Mouse (Mus musculus) layer of hippocampus, postnatal 36 days (tissue): ENCODE data around the gene Fcnb. TPM values are rescaled to one million over a fixed set of nuclear protein-coding genes. Genes with fewer than 3 reads are reported as not detected.

Source experiments
- DNase-seq, 2 experiments: peaks; one replicate each; pipeline ENCODE4 v3.0.0; 2022
- total RNA-seq, 2 experiments: library from RNA; stranded (reverse); gene quantifications; 2 replicates each; pipeline ENCODE4 v1.2.3; 2021

The Fcnb gene
- not detected for total RNA-seq

DNA sequence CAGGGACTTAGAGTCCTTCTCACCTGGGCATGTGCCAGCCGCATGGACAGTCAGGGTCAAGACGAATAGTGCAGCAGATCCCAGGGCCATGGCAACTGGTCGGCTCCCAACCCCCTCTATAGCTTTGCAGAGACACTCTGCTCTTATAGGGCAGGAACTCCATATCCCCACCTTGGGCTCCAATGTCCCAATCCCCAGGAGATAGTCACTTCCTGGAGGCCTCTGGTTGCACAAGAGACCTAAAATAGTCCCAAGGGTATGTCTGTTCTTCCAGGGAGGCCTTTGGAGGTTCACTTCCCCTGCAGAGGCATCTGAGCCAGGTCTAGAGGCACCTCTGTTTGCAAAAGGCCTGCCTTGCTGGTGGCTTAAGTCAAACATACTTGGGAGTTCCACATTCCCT is at the start of gene Fcnb:
Gene Fcnb, minus strand, starts transcription at position 118 of the 400 bp plus-strand sequence.
- no peak for DNase-seq

DNA sequence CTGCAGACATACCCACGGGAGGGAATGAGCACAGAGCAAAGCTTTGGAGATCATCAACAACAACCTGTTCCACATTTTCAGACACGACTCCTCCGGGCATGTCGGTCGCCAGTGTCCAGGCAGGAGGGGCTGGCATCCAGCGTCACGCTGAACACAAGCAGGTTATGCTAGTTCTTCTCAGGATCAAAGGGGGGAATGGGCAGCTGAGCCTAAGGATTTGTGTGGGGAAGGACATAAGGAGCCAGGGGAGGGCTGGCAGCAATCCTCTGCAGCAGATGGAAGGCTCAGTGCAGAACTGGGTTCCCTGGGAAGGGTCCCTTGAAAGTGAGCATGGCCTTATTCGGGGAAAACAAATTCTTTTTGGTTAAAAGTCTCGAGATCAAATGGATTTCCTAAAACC is 49.1 kb upstream of the Fcnb start:
- no peak for DNase-seq

DNA sequence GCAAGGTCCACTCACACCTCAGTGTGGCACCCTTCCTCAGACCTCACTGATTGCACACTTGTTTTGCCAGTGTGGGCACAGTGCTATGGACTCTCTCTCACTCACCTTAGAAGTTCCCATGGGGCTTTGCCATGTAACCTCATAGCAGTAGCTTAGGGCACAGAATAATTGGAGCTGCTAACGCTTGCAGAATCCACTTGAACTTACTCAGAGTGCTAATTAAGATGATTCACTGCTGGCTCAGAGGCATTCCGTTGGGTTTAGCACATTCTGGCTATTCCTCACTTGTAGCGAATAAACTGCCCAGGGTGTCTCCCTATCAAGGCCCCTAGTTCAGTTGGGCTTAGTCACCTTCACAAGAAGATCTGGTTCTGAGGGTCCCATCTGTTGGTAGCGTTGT is 47.4 kb upstream of the Fcnb start:
- DNase-seq: no peak

DNA sequence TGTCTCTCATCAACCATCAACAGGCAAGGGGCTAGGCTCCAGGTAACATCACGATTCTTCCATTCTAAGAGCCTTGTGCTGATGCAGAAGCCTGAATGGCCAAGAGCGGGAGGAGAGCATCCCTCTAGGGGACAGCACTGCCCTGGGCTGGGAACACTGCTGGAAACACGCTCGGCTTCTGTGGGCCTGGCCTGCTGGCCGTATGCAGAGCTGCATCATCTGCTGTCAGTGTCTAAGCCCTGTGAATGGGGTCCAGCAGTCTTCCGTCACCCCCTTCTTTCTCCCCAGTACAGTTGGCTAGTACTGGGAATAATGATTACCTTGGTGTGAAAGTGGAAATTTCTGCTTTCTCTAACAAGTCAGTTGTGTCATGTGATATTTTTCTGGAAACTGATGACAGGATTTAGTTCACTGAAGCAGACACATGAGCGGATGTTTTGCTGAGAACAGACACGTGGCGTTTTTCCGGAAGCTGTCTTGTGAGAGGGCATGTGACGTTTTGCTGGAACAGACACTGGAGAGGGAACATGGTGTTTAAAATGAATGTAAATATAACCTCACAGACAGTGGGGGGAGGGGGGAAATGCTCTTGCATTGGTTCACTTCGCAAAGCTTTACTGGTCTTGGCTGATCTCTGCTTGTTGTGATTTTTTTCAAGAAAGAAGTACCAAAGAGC is 42.2 kb upstream of the Fcnb start:
- DNase-seq: no peak

DNA sequence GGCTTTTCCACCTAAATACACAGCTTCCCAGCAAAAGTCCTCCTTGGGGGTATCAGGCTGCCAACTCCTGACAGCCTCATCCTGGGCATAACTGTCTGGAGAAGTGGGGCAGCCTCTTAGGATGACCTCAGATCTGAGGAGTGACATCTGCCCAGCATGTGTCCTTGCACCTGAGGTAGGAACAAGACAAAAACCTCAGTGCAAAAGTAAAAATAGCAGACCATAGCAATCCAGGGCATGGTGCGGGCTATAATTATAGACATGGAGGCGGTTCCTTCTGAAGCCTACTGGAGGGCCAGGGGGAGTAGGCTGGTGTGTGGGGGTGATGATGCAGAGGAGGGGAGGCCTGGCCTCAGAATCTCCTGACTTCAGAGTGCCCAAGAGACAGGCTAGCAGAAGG is 39.2 kb upstream of the Fcnb start:
- DNase-seq: no peak

DNA sequence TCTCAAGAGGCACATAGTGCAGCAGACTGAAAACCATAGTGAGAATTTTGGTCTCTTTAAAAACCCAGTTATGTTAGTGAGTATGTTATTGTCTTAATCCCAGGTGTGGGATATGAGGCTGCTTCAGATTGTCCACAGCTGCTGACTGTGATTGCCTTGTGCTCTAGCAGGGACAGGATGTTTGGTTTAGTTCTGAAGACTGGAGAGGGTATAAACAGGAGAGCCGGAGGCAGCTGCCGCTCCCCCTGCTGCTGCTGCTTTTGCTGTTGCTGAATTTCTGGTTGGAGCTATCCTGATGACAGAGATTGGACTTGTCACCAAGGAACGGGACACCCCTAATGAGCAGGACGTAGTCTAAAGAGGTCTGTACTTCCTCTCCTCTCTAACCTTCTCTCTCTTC is 36.6 kb upstream of the Fcnb start:
- no peak for DNase-seq

DNA sequence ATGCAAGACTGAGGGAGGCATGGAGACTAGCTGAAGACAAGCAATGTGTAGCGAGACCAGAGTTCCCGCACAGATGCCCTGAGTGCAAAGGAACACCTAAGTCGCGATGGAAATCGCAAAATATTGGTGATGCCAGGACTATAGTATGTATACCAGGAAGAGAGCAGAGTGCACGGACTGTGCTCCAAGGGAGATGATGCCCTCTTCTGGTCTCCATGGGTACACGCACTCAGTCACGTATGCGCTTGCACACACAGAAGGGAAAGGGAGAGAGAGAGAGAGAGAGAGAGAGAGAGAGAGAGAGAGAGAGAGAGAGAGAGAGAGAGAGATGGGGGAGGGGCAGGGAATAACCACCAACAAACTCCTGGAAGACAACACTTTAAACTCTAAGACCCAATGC is 35.7 kb upstream of the Fcnb start:
- DNase-seq: no peak

DNA sequence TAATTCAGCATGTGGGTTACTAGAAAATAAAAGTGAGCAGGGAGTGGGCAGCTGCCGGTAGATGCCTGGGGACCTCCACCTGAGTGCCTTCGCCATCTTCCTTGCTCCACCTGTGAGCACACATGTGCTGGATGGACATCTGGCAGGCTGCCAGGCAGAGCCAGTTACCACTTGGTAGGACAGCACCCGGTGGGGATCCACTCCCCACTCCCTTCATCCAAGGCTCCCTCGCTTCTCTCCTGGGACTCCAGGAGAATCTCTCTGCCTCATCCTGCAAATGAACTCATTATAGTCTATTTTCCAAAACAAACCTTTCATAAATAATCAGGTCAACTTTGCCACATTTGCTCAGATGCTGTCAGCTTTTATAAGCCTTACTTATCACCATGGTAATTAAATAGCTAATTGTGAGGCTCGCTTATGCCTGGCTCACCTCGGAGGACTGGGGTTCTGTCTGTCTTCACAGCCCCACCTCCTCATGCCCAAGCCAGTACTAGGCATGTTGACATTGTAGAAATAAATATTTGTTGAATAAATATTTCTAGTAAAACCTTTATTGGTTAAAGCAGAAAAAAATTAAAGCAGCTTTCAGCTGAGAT is 33.9 kb upstream of the Fcnb start:
- DNase-seq: no peak

DNA sequence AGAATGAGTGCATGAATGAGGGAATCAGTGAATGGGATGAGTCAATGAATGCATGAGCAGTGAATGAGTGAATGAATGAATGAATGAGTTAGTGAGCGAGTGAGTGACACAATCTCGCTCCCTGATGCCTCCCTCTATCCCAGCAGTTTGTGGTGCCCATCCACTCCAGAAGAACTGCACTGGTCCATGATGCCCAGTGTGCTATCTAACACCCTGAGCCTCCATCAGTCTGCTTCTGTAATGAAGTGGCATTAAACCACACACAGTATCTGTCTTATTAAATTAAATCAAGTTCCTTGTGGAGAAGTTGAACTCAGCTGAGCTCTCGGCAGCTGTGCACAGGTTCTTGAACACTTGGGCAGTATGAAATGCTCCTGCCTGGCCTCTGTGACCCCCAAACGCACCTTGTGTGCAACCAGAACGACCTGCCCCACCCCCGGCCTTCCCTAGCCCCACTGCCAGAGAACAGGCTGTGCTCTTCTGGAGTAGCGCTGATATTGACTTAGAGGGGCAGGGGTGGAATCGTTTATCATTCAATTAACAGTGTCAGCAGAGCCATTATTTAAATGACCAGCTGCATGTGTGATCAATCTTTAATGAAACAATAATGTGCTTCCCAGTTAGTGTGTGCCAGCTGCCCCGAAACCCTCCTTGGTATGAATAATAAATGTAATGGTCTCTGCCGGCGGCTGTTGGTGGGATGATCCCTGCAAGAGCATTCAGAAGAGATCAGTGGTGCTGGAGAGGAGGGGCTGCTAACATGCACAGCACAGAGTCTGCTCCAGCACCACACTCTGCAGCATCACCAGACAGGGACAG is 33.0 kb upstream of the Fcnb start:
- DNase-seq: no peak

DNA sequence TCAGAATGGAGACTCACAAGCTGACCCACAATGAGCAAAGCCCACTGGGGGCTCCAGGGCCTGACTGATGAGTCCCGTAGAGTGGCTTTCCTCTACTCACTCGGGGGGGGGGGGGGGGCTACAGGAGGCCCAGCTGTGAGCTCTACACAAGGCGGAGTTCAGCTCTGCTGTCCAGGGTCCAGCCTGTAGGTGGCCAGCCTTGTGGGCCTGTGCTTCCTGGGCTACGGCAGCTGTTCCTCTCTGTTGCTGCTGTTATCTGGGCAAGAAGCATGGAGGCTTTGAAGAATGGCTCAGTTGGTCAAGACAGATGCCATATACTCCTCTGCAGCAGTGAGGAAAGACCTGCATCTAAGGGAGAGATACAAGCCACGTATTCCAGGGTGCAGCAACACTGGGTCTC is 24.1 kb upstream of the Fcnb start:
- no peak for DNase-seq

GRCm38 (mm10) chr2:28106002-28106401 is 21.3 kb upstream of the Fcnb start:
- no peak for DNase-seq

DNA sequence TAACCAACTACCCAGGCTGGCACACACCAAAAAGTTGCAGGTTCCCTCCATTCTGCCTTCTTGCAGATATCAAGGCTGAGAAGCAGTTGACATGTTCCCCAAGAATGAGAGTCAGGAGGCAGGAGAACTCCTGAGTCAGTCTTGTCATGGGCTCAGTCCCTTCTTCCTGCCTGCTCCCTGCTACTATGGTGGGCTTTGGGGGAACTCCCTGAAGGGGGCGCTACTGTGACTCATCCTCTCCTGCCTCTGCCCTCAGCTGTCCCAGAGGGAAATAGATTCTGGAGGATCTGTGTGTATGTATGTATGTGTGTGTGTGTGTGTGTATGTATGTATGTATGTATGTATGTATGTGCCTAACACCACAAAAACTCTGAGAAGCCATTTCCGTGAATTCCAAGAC is 19.0 kb upstream of the Fcnb start:
- no peak for DNase-seq

GRCm38 (mm10) chr2:28101892-28102291 is 17.2 kb upstream of the Fcnb start:
- DNase-seq: no peak

- DNase-seq: no peak
Observed at GRCm38 (mm10) chr2:28100796-28101483, 16.3 kb upstream of the Fcnb start.

DNA sequence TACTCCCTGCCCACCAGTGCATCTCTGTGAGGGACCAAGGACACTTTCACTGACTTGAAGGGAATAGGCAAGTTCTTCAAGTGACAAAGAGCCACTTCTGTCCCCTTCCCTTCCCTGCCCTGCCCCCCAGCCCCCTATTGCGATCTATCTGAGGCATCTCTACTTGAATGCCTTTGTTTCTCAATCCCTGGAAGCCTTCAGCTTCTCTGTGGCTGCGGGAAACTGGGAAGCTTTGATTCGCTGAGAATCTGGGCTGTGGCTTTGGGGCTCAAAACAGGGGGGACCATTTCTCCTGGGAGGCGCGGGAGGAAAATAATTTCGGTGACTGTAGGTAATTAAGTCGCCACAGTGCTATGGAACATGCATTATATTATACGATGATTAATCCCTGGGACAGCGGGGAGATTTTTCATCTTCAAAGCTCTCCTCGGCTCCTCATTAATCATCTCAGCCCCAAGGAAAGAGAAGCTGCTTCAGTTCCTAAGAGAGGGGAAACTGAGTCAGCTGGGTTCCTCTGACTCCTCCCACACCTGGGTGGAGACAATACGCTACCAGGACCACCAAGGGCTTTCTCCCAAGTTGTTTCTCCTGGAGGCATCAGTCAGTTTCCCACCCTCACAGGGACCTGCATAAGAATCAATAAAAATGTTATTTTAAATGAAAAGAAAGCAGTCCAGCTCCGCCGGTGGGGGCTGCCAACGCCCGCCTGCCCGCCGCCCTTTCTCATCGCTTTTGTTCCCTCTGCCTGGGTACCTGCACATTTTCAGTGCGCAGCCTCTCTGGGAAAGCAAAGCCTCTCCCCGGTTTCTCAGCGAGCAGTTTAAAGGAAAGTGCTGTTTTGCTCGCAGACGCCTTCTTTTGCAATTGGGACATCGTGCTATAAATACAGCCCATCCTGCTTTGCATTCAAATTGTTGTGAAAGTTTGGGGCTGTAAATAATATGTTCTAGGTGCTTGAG is 14.1 kb upstream of the Fcnb start:
- DNase-seq: peak in 1 of 2 experiments; percentile 16

DNA sequence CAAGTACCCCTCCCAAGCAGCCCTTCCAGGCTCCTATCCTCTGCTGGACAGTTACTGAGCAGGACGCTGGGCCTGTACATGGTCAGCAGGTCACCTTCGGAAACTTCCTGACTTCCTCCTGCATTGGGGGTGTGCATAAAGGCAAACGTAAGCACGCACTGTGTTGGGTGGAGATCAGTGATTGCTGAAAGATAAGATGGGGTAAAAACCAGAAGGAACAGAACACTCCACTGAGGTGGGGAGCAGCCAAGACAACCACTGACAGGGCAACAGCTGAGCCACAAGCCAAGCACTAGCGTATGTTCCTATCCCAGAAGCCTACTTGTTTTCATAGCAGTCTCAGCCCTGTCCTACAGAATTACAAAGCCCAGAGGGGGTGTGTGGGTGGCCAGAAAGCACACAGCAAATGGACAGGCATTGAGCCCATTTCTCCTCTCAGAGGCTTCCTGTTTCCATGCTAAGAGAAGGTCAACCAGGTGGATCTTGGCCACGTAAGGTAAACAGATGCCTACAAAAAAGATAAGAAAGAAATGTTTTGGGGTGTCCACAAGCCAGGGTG is 12.1 kb upstream of the Fcnb start:
- no peak for DNase-seq

DNA sequence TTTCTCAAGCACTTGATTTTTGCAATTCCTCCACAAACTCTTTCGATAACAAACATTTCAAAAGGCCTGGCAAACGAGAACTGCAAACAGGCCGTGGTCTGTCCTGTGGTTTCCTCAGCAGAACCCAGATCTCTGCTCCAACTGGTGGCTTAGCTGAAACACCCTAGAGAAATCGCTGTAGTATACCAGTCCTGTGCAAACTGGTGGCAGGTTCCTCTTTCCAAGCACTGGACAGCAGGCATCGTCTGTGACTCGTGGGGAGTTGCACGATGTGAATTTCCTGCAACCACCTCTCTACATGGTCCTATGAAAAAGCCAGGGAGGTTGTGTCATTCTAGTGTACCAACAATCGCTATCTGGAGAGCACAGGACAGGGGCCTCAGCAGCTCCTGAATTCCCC is 7.4 kb upstream of the Fcnb start:
- no peak for DNase-seq

DNA sequence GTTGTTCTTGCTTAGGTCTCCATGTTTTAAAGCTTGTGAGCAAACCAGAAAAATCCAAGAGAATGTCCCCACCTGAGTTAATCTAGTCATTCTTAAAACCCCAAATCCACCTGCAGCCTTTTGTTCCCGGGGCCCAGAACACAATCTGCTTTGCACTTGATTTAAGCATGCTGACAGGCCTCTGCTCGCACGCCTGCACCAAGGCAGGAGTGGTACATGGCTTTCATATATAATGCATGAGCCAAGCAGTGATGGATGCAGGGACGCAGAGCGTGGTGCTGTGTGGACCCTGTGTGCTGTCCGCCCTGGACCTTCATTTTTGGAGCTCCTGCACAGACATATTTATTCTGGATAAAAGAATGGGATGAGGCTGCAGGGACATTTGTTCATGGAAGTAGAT is 6.4 kb upstream of the Fcnb start:
- DNase-seq: no peak

- DNase-seq: no peak
Observed at GRCm38 (mm10) chr2:28090299-28091008, 5.8 kb upstream of the Fcnb start.

- DNase-seq: no peak
Observed at GRCm38 (mm10) chr2:28089095-28089494, 4.4 kb upstream of the Fcnb start.

DNA sequence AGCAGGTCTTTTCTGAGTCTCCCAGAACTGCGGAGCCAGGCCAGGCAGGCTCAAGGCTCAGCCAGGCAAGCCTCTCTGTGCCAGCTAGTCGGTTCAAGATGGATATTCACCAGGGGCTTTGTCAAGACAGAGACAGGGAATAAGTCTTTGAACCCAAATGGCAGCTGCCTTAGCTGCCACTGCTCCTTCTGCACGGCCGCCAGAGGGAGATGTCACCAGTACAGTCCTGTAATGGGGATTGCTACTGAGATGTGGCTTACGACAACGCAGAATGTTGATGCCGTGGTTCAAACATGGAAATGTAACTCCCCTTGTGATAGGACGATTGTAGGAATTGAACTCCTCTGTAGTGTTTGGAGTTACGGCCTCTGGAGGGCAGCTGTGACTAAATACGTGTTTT is 1.4 kb upstream of the Fcnb start:
- no peak for DNase-seq
